Mouse (Mus musculus) lung, embryonic 15.5 days (tissue): ENCODE results near the gene Tigd3. TPM values are rescaled to one million over a fixed set of nuclear protein-coding genes. Genes with fewer than 3 reads are reported as not detected.

Experiments
- ATAC-seq: fragments of 200-750 bp; cut with Nextera tagmentation; 2 replicates; pipeline ENCODE4 v1.8.0; 2017; ENCODE audit warnings: moderate number of reproducible peaks, borderline replicate concordance; ENCODE audit not compliant: low FRiP score, low TSS enrichment; ENCODE audit errors: extremely low read depth
- H3K27ac ChIP-seq: fragments of 300-500 bp; sonication (generic); 2 replicates; pipeline ENCODE4 v1.5.1; 2015; ENCODE audit warnings: moderate library complexity, mild to moderate bottlenecking, inconsistent platforms
- H3K27me3 ChIP-seq: fragments of 300-500 bp; sonication (generic); 2 replicates; pipeline ENCODE4 v1.6.1; 2015; ENCODE audit warnings: inconsistent platforms
- H3K36me3 ChIP-seq: fragments of 300-500 bp; sonication (generic); 2 replicates; pipeline ENCODE4 v1.6.1; 2015; ENCODE audit warnings: inconsistent platforms
- H3K4me1 ChIP-seq: fragments of 300-500 bp; sonication (generic); 2 replicates; pipeline ENCODE4 v1.6.1; 2015; ENCODE audit warnings: inconsistent platforms
- H3K4me2 ChIP-seq: fragments of 300-500 bp; sonication (generic); 2 replicates; pipeline ENCODE4 v1.6.1; 2015; ENCODE audit warnings: inconsistent platforms, mild to moderate bottlenecking, moderate library complexity
- H3K4me3 ChIP-seq: fragments of 300-500 bp; sonication (generic); 2 replicates; pipeline ENCODE4 v1.5.1; 2015; ENCODE audit warnings: mild to moderate bottlenecking, inconsistent platforms
- H3K9ac ChIP-seq: fragments of 300-500 bp; sonication (generic); 2 replicates; pipeline ENCODE4 v1.6.1; 2015; ENCODE audit warnings: inconsistent platforms
- H3K9me3 ChIP-seq: fragments of 300-500 bp; sonication (generic); 2 replicates; pipeline ENCODE4 v1.6.1; 2016; ENCODE audit warnings: inconsistent platforms
- WGBS: fragments of 180-500 bp; shearing (Covaris S2); methylation state at CpG from one replicate; pipeline ENCODE4 v1.1.7; 2015; 5-methylcytosine and 5-hydroxymethylcytosine counted together
- polyA plus RNA-seq: library from polyadenylated mRNA; unstranded; fragments of >200 nt; fragmentation: Nextera tagmentation; extraction: Ambion mirVana; gene quantifications from 2 replicates; pipeline ENCODE4 v1.2.1, GENCODE M21; 2015

The Tigd3 gene
- polyA plus RNA-seq, result 3.2 and 3.6 TPM in 2 replicates

- peak within 1 kb of the TSS; percentile 73 for H3K9ac ChIP-seq
- peaks cover 22% of the 10 kb centered on the region for H3K4me1 ChIP-seq
- H3K36me3 ChIP-seq, result peaks cover 32% of the 10 kb centered on the region
- 2% methylated on average over 36 of the region's 36 CpGs for WGBS
- peak; percentile 96 for ATAC-seq
- H3K4me3 ChIP-seq, result peak within 1 kb of the TSS; percentile 62
- H3K27me3 ChIP-seq, result no peaks in the 10 kb centered on the region
- H3K9me3 ChIP-seq, result no peaks in the 10 kb centered on the region
- peak within 1 kb of the TSS; percentile 96 for H3K4me2 ChIP-seq
- H3K27ac ChIP-seq, result peak within 1 kb of the TSS; percentile 61
Observed at GRCm38 (mm10) chr19:5894002-5894678, at the start of gene Tigd3. Gene Tigd3, minus strand, starts transcription at chr19:5894149.

GRCm38 (mm10) chr19:5943404-5943803 lies 49.5 kb upstream of the Tigd3 start:
- no peak overlapping the region for H3K4me3 ChIP-seq
- peaks cover 26% of the 10 kb centered on the region for H3K36me3 ChIP-seq
- H3K27me3 ChIP-seq, result no peaks in the 10 kb centered on the region
- H3K9me3 ChIP-seq, result no peaks in the 10 kb centered on the region
- ATAC-seq, result no peak
- WGBS, result 89% methylated on average over 15 of the region's 15 CpGs
- H3K9ac ChIP-seq, result no peak overlapping the region
- no peak overlapping the region for H3K27ac ChIP-seq
- peaks cover 47% of the 10 kb centered on the region for H3K4me1 ChIP-seq
- H3K4me2 ChIP-seq, result no peak overlapping the region

GRCm38 (mm10) chr19:5942581-5942980 lies 48.6 kb upstream of the Tigd3 start:
- Histone ChIP-seq H3K4me2 (no peak overlapping the region), H3K9me3 (no peaks in the 10 kb centered on the region), H3K36me3 (peaks cover 18% of the 10 kb centered on the region; the same call in 1 of the 2 replicates), H3K27ac (no peak overlapping the region), H3K4me1 (peaks cover 56% of the 10 kb centered on the region), H3K27me3 (no peaks in the 10 kb centered on the region), H3K4me3 (no peak overlapping the region), H3K9ac (no peak overlapping the region)
- WGBS, result 84% methylated on average over 7 of the region's 7 CpGs
- no peak for ATAC-seq

GRCm38 (mm10) chr19:5940656-5941055 lies 46.7 kb upstream of the Tigd3 start:
- no peak for ATAC-seq
- peaks cover 65% of the 10 kb centered on the region for H3K4me1 ChIP-seq
- H3K27me3 ChIP-seq, result no peaks in the 10 kb centered on the region
- H3K4me2 ChIP-seq, result no peak overlapping the region
- no peaks in the 10 kb centered on the region for H3K9me3 ChIP-seq
- peak overlapping the region; percentile 69 for H3K27ac ChIP-seq
- no peak overlapping the region for H3K4me3 ChIP-seq
- peaks cover 13% of the 10 kb centered on the region; the same call in 1 of the 2 replicates for H3K36me3 ChIP-seq
- 0 out of 2 replicates have a peak overlapping the region, but pooled peaks have one; percentile 0 for H3K9ac ChIP-seq
- WGBS, result 82% methylated on average over 10 of the region's 10 CpGs

- Histone ChIP-seq H3K4me3 (no peak overlapping the region), H3K9me3 (no peaks in the 10 kb centered on the region), H3K27me3 (no peaks in the 10 kb centered on the region), H3K9ac (no peak overlapping the region), H3K27ac (peak overlapping the region; percentile 75), H3K36me3 (peaks cover 13% of the 10 kb centered on the region; the same call in 1 of the 2 replicates), H3K4me2 (no peak overlapping the region), H3K4me1 (peaks cover 65% of the 10 kb centered on the region)
- ATAC-seq, result 0 out of 2 replicates have a peak, but pooled peaks have one; percentile 9
- WGBS, result 42% methylated on average over 4 of the region's 4 CpGs
Observed at GRCm38 (mm10) chr19:5940173-5940572, 46.2 kb upstream of the Tigd3 start.

GRCm38 (mm10) chr19:5939715-5940114 lies 45.8 kb upstream of the Tigd3 start:
- no peak overlapping the region for H3K9ac ChIP-seq
- H3K4me3 ChIP-seq, result no peak overlapping the region
- H3K27ac ChIP-seq, result peak overlapping the region; percentile 75
- H3K4me1 ChIP-seq, result peaks cover 65% of the 10 kb centered on the region
- peaks cover 13% of the 10 kb centered on the region; the same call in 1 of the 2 replicates for H3K36me3 ChIP-seq
- ATAC-seq, result no peak
- no peaks in the 10 kb centered on the region for H3K9me3 ChIP-seq
- H3K27me3 ChIP-seq, result no peaks in the 10 kb centered on the region
- H3K4me2 ChIP-seq, result no peak overlapping the region
- 82% methylated on average over 5 of the region's 5 CpGs for WGBS

GRCm38 (mm10) chr19:5938516-5938915 lies 44.6 kb upstream of the Tigd3 start:
- H3K27ac ChIP-seq, result peak overlapping the region; percentile 78
- ATAC-seq, result no peak

GRCm38 (mm10) chr19:5937836-5938406 lies 44.0 kb upstream of the Tigd3 start:
- no peak for ATAC-seq
- no peak overlapping the region for H3K9ac ChIP-seq
- H3K36me3 ChIP-seq, result peaks cover 13% of the 10 kb centered on the region; the same call in 1 of the 2 replicates
- H3K27ac ChIP-seq, result peak overlapping the region; percentile 78
- no peaks in the 10 kb centered on the region for H3K9me3 ChIP-seq
- WGBS, result 10% methylated on average over 14 of the region's 14 CpGs
- H3K4me1 ChIP-seq, result peaks cover 56% of the 10 kb centered on the region
- H3K4me3 ChIP-seq, result no peak overlapping the region
- H3K4me2 ChIP-seq, result peak overlapping the region; percentile 16
- H3K27me3 ChIP-seq, result no peaks in the 10 kb centered on the region

More at GRCm38 (mm10) chr19:5938516-5938915, 44.6 kb upstream of the Tigd3 start:
- H3K4me1 ChIP-seq, result peaks cover 56% of the 10 kb centered on the region
- H3K36me3 ChIP-seq, result peaks cover 13% of the 10 kb centered on the region; the same call in 1 of the 2 replicates
- no peaks in the 10 kb centered on the region for H3K9me3 ChIP-seq
- no peak overlapping the region for H3K4me2 ChIP-seq
- no peak overlapping the region for H3K9ac ChIP-seq
- no peaks in the 10 kb centered on the region for H3K27me3 ChIP-seq
- 85% methylated on average over 6 of the region's 6 CpGs for WGBS
- H3K4me3 ChIP-seq, result no peak overlapping the region

GRCm38 (mm10) chr19:5937095-5937835 lies 43.3 kb upstream of the Tigd3 start:
- Histone ChIP-seq H3K4me3 (no peak overlapping the region), H3K9me3 (no peaks in the 10 kb centered on the region), H3K27me3 (no peaks in the 10 kb centered on the region), H3K4me2 (peak overlapping the region; percentile 16; the same call in 1 of the 2 replicates), H3K9ac (no peak overlapping the region), H3K4me1 (peaks cover 56% of the 10 kb centered on the region), H3K36me3 (peaks cover 6% of the 10 kb centered on the region; the same call in 1 of the 2 replicates), H3K27ac (peak overlapping the region; percentile 78)
- 54% methylated on average over 21 of the region's 21 CpGs for WGBS
- ATAC-seq, result no peak

GRCm38 (mm10) chr19:5935691-5936090 lies 41.7 kb upstream of the Tigd3 start:
- Histone ChIP-seq H3K27me3 (no peaks in the 10 kb centered on the region), H3K27ac (peak overlapping the region; percentile 80), H3K9me3 (no peaks in the 10 kb centered on the region), H3K36me3 (0 out of 2 replicates have a peak, but pooled peaks cover 3% of the 10 kb centered on the region), H3K4me3 (no peak overlapping the region), H3K9ac (no peak overlapping the region), H3K4me2 (peak overlapping the region; percentile 30), H3K4me1 (peaks cover 54% of the 10 kb centered on the region)
- 39% methylated on average over 5 of the region's 5 CpGs for WGBS
- ATAC-seq, result no peak; the same call in 1 of the 2 replicates

GRCm38 (mm10) chr19:5935266-5935665 lies 41.3 kb upstream of the Tigd3 start:
- H3K9ac ChIP-seq, result no peak overlapping the region
- no peaks in the 10 kb centered on the region for H3K9me3 ChIP-seq
- no peaks in the 10 kb centered on the region for H3K27me3 ChIP-seq
- H3K4me2 ChIP-seq, result peak overlapping the region; percentile 30
- WGBS, result 24% methylated on average over 3 of the region's 3 CpGs
- 0 out of 2 replicates have a peak, but pooled peaks cover 3% of the 10 kb centered on the region for H3K36me3 ChIP-seq
- ATAC-seq, result peak; percentile 89
- H3K27ac ChIP-seq, result peak overlapping the region; percentile 80
- peaks cover 54% of the 10 kb centered on the region for H3K4me1 ChIP-seq
- no peak overlapping the region for H3K4me3 ChIP-seq
